Mouse (Mus musculus) embryonic facial prominence, embryonic 15.5 days (tissue): ENCODE results near the gene Fkbp3. TPM values are rescaled to one million over a fixed set of nuclear protein-coding genes. Genes with fewer than 3 reads are reported as not detected.
"Not testable (repeated sequence)": the region's sequence is repeated elsewhere in the genome, so short reads cannot be mapped to it uniquely, and the experiment has no call there.

Experiments
- ATAC-seq: fragments of 200-750 bp; cut with Nextera tagmentation; 2 replicates; pipeline ENCODE4 v1.8.0; 2017; ENCODE audit warnings: low read depth, moderate TSS enrichment; ENCODE audit not compliant: insufficient number of reproducible peaks, low FRiP score, low TSS enrichment
- H3K27ac ChIP-seq: fragments of 300-500 bp; sonication (generic); replicated peaks from 2 replicates; pipeline ENCODE4 v1.5.1; 2015; ENCODE audit warnings: mild to moderate bottlenecking, inconsistent platforms
- H3K27me3 ChIP-seq: fragments of 300-500 bp; sonication (generic); 2 replicates; pipeline ENCODE4 v1.6.1; 2015; ENCODE audit warnings: inconsistent platforms
- H3K36me3 ChIP-seq: fragments of 300-500 bp; sonication (generic); 2 replicates; pipeline ENCODE4 v1.6.1; 2015; ENCODE audit warnings: mild to moderate bottlenecking, inconsistent platforms
- H3K4me1 ChIP-seq: fragments of 300-500 bp; sonication (generic); 2 replicates; pipeline ENCODE4 v1.6.1; 2015; ENCODE audit warnings: inconsistent platforms
- H3K4me2 ChIP-seq: fragments of 300-500 bp; sonication (generic); replicated peaks from 2 replicates; pipeline ENCODE4 v1.6.1; 2015; ENCODE audit warnings: mild to moderate bottlenecking, inconsistent platforms
- H3K4me3 ChIP-seq: fragments of 300-500 bp; sonication (generic); replicated peaks from 2 replicates; pipeline ENCODE4 v1.5.1; 2015; ENCODE audit warnings: mild to moderate bottlenecking, inconsistent platforms
- H3K9ac ChIP-seq: fragments of 300-500 bp; sonication (generic); 2 replicates; pipeline ENCODE4 v1.6.1; 2015; ENCODE audit warnings: inconsistent platforms
- H3K9me3 ChIP-seq: fragments of 300-500 bp; sonication (generic); replicated peaks from 2 replicates; pipeline ENCODE4 v1.6.1; 2016; ENCODE audit warnings: inconsistent platforms
- WGBS: fragments of 180-500 bp; shearing (Covaris S2); methylation state at CpG from one replicate; pipeline ENCODE4 v1.1.7; 2015; 5-methylcytosine and 5-hydroxymethylcytosine counted together
- polyA plus RNA-seq: library from polyadenylated mRNA; unstranded; fragments of >200 nt; fragmentation: Nextera tagmentation; extraction: Ambion mirVana; gene quantifications from 2 replicates; pipeline ENCODE4 v1.2.1, GENCODE M21; 2015

Gene Fkbp3
- polyA plus RNA-seq = 363 and 402 TPM in 2 replicates

DNA sequence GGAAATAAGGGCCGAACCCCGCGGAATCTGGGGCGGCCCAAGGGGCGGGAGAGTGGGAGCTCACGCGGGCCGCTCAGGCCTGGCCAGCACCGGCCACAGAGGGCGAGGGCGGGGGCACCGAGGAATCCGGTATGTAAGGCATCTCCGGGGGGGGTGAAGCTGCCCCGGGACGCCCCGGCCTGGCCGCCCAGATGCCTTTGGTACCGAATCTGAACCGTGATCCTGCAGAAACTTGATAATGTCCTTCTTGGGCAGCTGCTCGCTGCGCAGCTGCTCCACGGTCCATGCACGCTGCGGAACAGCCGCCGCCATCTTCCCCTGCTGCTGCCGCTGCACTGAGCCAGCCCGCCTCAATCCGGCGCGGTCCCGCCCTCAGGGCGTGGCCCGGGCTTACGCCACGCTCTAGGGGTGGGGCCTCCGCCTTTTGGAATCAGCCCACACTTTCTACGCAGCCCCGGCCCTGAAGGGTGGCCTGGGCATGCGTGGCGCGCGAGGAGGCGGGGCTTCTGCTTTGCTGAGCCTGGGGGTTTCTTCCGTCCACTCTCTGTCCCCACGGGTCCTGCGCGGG, at the start of gene Fkbp3:
Gene Fkbp3, minus strand, starts transcription at position 397 of the 568 bp plus-strand sequence.
- H3K9me3 ChIP-seq = no peaks in the 10 kb centered on the region

GRCm38 (mm10) chr12:65119451-65119850, 45.6 kb upstream of the Fkbp3 start:
- Histone ChIP-seq H3K9ac (no peak overlapping the region), H3K27me3 (no peaks in the 10 kb centered on the region), H3K4me2 (no peak overlapping the region), H3K36me3 (peaks cover 20% of the 10 kb centered on the region), H3K4me3 (no peak overlapping the region), H3K4me1 (no peaks in the 10 kb centered on the region), H3K9me3 (no peaks in the 10 kb centered on the region), H3K27ac (no peak overlapping the region)
- 90% methylated on average over 5 of the region's 5 CpGs for WGBS
- no peak for ATAC-seq

More for the DNA sequence above, at the start of gene Fkbp3:
- ATAC-seq = peak; percentile 100
- Histone ChIP-seq H3K27ac (peak within 1 kb of the TSS; percentile 92), H3K4me3 (peak within 1 kb of the TSS; percentile 69), H3K36me3 (peaks cover 7% of the 10 kb centered on the region), H3K9ac (peak within 1 kb of the TSS; percentile 62), H3K4me1 (peaks cover 21% of the 10 kb centered on the region), H3K27me3 (no peaks in the 10 kb centered on the region), H3K4me2 (peak within 1 kb of the TSS; percentile 78)
- WGBS = under 1% methylated on average over 49 of the region's 49 CpGs

DNA sequence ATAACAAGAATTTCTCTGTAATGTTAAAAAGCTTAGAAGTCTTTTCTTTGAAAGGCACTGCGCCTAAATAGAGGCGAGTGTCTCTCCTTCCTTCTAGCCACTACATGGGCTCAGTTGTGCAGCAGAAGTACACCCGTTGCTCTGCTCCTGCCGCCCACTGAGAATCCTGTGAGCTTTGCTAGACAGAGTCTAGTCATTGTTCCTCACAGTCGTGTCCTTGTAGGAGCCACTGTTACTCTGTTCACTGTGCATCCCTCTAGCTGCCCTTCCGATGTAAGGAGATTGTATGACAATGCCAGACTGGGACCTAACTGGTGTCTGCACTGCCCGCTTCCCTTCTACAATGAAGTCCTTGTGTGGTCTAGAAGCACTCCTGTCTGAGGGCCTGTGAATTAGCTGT, 45.2 kb upstream of the Fkbp3 start:
- no peak for ATAC-seq
- H3K27me3 ChIP-seq = no peaks in the 10 kb centered on the region
- H3K9me3 ChIP-seq = no peaks in the 10 kb centered on the region
- peaks cover 20% of the 10 kb centered on the region for H3K36me3 ChIP-seq
- H3K9ac ChIP-seq = no peak overlapping the region
- WGBS = 82% methylated on average over 7 of the region's 7 CpGs
- H3K4me3 ChIP-seq = no peak overlapping the region
- no peak overlapping the region for H3K4me2 ChIP-seq
- H3K27ac ChIP-seq = no peak overlapping the region
- no peaks in the 10 kb centered on the region for H3K4me1 ChIP-seq

DNA sequence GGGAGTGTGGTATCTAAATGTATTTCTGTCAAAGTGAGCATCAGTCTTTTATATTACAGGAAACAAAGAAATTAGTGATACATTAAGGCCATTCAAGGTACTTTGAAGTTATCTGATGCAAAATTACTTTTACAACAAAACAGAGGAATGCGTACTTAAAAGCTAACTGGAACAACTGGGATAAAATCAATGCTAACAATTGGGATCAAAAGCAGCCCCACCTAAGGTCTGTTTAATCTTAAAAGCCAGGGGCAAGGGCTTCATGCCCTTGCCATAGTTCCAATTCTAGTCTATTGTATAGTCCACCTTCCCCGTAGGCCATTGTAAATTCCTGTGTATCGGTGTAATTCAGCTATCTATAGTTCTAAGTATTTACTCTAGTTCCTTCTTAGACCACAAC, 41.2 kb upstream of the Fkbp3 start:
- not testable (repeated sequence) for H3K4me3 ChIP-seq, ATAC-seq, H3K9ac ChIP-seq, H3K4me2 ChIP-seq, H3K27ac ChIP-seq, H3K9me3 ChIP-seq, H3K4me1 ChIP-seq, H3K27me3 ChIP-seq
- 93% methylated on average over 3 of the region's 3 CpGs for WGBS
- H3K36me3 ChIP-seq = peaks cover 18% of the 10 kb centered on the region

DNA sequence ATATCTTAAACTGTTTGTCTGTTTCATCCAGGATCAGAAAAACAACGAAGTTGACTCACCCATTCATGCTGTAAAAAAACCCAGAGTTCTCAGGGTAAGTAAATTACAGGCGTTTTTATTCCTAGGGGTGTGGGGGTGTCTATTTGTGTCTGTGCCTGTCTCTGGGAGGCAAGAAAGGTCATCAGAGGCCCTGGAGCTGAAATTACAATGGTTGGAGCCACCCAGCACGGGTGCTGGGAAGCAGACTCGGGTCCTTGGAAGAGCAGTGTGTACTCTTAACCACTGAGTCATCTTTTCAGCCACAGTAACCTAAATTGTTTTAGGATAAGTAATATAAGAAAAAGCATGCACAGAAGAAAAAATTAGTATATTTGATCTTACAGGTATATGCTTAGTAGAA, 40.1 kb upstream of the Fkbp3 start:
- ATAC-seq = no peak
- Histone ChIP-seq H3K4me3 (no peak overlapping the region), H3K4me1 (no peaks in the 10 kb centered on the region), H3K9ac (no peak overlapping the region), H3K27ac (no peak overlapping the region), H3K9me3 (no peaks in the 10 kb centered on the region), H3K36me3 (peaks cover 18% of the 10 kb centered on the region), H3K27me3 (no peaks in the 10 kb centered on the region), H3K4me2 (no peak overlapping the region)
- WGBS = 91% methylated on average over 4 of the region's 4 CpGs

GRCm38 (mm10) chr12:65112811-65113210, 39.0 kb upstream of the Fkbp3 start:
- Histone ChIP-seq H3K27ac (no peak overlapping the region), H3K9me3 (no peaks in the 10 kb centered on the region), H3K27me3 (no peaks in the 10 kb centered on the region), H3K36me3 (peaks cover 15% of the 10 kb centered on the region), H3K4me1 (no peaks in the 10 kb centered on the region), H3K4me3 (no peak overlapping the region), H3K9ac (no peak overlapping the region), H3K4me2 (no peak overlapping the region)
- WGBS = 90% methylated on average over 1 of the region's 1 CpGs
- no peak for ATAC-seq

DNA sequence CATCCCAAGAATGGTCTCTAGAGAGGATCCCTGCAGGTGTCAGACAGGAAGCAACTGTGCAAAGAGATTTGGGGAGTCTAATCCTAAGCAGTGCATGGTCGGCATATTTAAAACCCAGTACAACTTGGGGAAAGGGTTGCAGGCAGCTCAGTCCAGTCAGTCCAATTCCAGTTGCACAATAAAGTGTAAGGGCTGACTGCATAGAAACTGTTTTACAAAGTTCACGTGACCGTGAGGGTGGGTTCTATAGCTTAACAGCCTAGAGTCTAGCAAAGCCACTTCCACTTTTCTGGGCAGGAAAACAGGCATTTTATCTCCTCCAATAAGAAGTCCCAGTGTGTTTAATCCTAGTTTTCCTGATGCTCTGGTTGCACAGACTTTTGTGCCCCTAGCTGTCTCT, 37.7 kb upstream of the Fkbp3 start:
- Histone ChIP-seq H3K27me3 (no peaks in the 10 kb centered on the region), H3K4me2 (no peak overlapping the region), H3K4me3 (no peak overlapping the region), H3K4me1 (no peaks in the 10 kb centered on the region), H3K9me3 (no peaks in the 10 kb centered on the region), H3K27ac (no peak overlapping the region), H3K9ac (no peak overlapping the region), H3K36me3 (peaks cover 17% of the 10 kb centered on the region)
- ATAC-seq = no peak
- 81% methylated on average over 3 of the region's 3 CpGs for WGBS

DNA sequence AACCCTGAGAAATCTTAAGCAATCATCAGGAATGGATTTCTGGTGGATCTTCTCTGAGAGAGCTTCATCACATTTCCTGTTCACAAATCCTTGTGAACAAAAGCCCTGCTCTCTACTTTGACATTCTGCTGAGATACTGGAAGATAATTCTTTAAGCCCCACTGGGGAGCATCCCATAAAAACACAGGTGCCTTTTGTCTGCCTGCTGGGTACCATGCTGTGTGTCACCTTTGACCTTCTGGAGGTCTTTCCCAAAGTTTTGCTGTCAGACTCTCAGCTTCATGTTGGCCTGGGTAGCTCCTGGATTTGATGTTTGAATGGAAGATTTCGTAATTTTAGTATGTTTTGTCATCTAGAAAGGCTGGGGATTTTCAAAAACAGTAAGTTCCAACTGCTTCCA, 34.9 kb upstream of the Fkbp3 start:
- no peaks in the 10 kb centered on the region for H3K4me1 ChIP-seq
- H3K4me3 ChIP-seq = no peak overlapping the region
- H3K27me3 ChIP-seq = no peaks in the 10 kb centered on the region
- no peak overlapping the region for H3K4me2 ChIP-seq
- 84% methylated on average over 1 of the region's 1 CpGs for WGBS
- no peak overlapping the region for H3K27ac ChIP-seq
- no peak overlapping the region for H3K9ac ChIP-seq
- no peak for ATAC-seq
- peaks cover 26% of the 10 kb centered on the region for H3K36me3 ChIP-seq
- H3K9me3 ChIP-seq = no peaks in the 10 kb centered on the region

- Histone ChIP-seq H3K27ac (no peak overlapping the region), H3K4me3 (peak overlapping the region; percentile 69), H3K9me3 (no peaks in the 10 kb centered on the region), H3K27me3 (no peaks in the 10 kb centered on the region), H3K4me2 (peak overlapping the region; percentile 78), H3K9ac (no peak overlapping the region), H3K36me3 (0 out of 2 replicates have a peak, but pooled peaks cover 2% of the 10 kb centered on the region), H3K4me1 (peaks cover 21% of the 10 kb centered on the region)
- WGBS = 78% methylated on average over 9 of the region's 9 CpGs
- no peak for ATAC-seq
Measured at GRCm38 (mm10) chr12:65076906-65077305, 3.1 kb upstream of the Fkbp3 start.

DNA sequence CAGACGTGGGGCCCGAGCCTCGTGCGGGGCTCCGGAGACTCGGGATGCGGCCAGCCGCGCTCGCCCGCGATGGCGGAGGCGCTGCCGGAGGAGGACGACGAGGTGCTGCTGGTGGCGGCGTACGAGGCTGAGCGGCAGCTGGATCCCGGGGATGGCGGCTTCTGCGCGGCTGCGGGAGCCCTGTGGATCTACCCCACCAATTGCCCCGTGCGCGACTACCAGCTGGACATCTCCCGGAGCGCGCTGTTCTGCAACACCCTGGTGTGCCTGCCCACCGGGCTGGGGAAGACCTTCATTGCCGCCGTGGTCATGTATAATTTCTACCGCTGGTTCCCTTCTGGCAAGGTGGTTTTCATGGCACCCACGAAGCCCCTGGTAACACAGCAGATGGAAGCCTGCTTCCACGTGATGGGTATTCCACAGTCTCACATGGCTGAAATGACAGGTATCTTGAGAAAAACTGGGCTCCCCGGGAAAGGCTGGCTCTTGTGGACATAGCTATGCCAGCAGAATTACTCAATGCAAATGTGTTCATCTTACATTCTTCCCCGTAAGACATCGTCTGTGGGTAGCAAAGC, 2.0 kb upstream of the Fkbp3 start:
- Histone ChIP-seq H3K4me3 (peak overlapping the region; percentile 69), H3K4me2 (peak overlapping the region; percentile 78), H3K4me1 (peaks cover 21% of the 10 kb centered on the region)

DNA sequence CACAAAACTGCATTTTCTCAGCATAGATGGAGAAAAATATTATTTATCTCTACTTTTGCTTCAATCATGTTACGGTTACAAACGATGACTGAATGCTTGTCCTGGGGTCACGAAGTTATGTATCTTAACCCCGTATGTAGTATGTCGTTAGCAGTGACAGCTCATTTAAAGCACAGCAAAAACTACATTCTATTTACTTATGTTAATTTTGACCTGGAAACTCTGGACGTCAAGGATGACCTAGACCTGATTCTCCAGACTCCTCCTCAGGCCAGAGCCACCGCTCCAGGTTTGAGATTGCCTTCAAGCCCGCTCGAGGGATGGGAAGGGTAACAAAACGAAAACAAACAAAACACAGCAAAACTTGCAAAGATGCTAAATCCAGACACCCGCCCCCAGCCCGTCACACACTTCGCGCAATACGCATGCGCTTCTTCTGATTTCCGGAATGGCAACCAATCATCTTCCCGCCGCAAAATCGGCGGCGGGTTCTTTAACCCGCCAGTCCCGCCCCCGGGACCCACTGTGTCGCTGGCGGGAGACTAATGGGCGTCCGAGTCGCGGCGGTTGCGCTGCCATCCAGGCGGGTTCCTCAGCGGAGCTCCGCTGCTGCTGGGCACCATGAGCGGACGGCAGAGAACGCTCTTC, 1.4 kb upstream of the Fkbp3 start, which contains the start of gene Fancm:
Gene Fancm, plus strand, starts transcription at position 519 of the 648 bp plus-strand sequence.
- H3K9ac ChIP-seq = peak within 1 kb of the TSS; percentile 62
- H3K4me2 ChIP-seq = peak within 1 kb of the TSS; percentile 78
- no peaks in the 10 kb centered on the region for H3K27me3 ChIP-seq
- H3K4me1 ChIP-seq = peaks cover 21% of the 10 kb centered on the region
- ATAC-seq = peak; percentile 45
- WGBS = 1% methylated on average over 39 of the region's 39 CpGs
- peak within 1 kb of the TSS; percentile 69 for H3K4me3 ChIP-seq
- H3K9me3 ChIP-seq = no peaks in the 10 kb centered on the region
- H3K27ac ChIP-seq = peak within 1 kb of the TSS; percentile 92
- H3K36me3 ChIP-seq = 0 out of 2 replicates have a peak, but pooled peaks cover 2% of the 10 kb centered on the region

More for the DNA sequence above, 2.0 kb upstream of the Fkbp3 start:
- Histone ChIP-seq H3K27me3 (no peaks in the 10 kb centered on the region), H3K27ac (peak overlapping the region; percentile 92), H3K9ac (peak overlapping the region; percentile 62), H3K9me3 (no peaks in the 10 kb centered on the region), H3K36me3 (0 out of 2 replicates have a peak, but pooled peaks cover 2% of the 10 kb centered on the region)
- under 1% methylated on average over 41 of the region's 41 CpGs for WGBS
- ATAC-seq = no peak
